Mouse (Mus musculus): ENCODE results near the gene Spata3.

Gene Spata3

DNA sequence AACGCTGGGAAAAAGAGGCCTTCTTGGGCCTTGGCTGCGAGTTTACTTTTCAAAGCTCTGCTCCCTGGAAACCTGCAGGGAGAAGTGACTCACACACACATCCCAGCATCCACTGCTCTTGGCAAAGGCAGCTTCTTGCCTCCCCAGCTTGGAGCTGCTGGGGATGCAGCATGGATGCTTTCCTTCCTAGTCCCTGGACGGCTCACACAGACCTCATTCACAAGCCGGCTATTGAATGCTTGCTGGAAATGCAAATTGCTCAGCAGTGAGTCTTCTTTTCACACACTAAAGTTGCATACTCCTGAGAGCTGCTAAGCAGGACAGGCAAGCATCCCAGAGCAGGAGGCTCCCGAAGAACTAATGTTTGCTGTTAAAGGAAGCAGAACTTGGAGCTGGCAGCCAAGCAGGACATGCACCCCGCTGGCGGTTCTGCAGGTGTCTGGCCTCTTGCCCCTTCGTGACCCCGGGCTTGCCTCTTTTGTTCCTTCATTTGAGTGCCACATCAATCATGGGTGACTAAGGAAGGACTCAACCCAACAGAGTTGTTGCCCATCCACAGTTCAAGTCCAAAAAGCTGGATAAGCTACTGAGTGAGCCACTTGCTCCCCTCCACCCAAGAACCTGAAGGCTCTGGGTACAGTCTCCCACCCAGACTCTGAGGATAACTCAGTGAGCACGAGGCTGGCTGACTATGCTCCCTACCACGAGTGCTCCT, 15.8 kb downstream of the Spata3 start:
- DNase-seq (ENCODE audit: low read depth, low spot score): no peak

DNA sequence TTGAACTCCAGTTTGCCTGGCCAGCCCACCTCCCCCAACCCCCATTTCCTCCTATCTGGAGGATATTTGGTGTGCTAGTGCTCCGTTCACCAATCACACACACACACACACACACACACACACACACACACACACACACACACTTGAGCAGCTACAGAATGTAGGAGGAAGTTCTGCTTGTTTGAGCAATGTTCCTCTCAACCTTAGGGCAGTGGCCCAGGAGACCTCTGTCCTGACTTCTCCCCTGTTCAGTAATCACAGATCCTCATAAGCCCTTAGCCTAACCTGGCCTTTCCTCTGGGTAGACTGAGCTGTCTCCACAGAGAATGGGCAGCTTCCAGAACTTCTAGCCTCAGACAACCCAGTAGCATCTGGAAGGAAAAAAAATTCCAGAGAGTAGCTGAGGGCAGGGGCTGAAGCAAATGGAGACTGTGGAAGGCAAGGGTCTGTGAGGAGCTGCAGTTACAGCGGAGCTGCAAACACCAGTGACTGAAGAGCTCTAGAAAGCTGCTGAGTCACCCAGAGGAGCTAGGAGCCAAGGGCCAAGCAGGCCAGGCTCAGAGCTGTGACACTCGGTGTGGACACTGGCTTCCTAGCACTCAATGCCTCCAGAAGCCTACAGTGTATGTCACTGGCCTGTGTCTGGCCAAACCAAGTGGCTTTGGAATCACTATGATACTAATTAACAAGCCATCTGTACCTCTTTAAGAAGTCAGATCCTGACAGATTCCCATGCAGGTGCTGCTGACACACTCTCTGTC, 21.8 kb downstream of the Spata3 start:
- DNase-seq (ENCODE audit: low read depth, low spot score): no peak

DNA sequence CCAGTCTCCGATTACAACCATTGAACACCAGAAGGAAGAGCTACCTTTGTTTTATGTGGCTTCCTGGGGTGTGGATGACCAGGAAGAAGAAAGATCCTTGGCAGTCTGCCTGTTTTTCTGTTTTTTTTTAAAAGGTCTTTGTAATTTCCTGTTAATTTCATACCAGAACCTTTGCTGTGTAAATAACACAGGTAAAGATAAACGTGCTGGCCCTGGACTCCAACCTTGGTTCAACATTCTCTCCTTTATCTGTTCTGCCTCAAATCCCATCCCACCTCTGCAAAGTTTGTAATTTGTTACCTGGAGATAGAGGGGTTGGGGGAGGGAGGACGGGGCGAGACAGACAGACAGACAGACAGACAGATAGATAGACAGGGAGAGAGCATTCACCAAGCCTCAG, 23.5 kb downstream of the Spata3 start:
- DNase-seq (ENCODE audit: low read depth, low spot score): no peak

DNA sequence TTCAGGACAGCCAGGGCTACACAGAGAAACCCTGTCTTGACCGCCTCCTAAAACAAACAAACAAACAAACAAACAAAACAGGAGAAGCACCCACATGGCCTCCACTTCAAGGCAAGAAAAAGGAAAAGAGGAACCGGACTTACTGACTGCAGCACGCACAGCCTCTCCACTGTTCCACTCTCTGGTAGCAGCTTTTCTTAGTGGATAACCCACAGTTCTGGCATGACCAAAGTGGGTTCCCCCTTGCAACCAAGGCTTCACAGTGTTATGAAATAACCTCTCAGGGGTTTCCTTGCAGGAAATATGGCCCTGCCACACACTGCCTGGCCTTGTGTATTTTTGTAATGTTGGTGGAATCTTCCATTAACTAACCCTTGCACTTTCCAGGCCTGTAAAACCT, 24.2 kb downstream of the Spata3 start:
- DNase-seq (ENCODE audit: low read depth, low spot score): no peak

DNA sequence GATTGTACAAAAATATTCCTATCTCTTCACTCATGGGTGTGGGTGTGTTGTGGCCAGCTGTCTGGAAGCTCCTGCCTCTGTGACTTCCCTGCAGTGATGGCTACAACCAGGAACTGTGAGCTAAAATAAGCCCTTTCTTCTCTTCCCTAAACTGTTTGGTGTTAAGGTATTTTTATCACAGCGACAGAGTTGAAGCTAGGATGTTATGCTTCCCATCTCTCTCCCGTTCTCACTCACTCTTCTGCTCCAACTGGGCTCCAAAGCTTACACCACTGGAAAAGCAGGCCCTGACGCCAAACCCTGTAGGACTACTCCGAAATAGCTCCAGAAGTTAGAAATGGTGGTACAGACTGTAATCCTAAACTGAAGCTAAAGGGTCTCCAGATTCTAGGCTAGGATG, 28.4 kb downstream of the Spata3 start:
- no peak for DNase-seq (ENCODE audit: low read depth, low spot score)

DNA sequence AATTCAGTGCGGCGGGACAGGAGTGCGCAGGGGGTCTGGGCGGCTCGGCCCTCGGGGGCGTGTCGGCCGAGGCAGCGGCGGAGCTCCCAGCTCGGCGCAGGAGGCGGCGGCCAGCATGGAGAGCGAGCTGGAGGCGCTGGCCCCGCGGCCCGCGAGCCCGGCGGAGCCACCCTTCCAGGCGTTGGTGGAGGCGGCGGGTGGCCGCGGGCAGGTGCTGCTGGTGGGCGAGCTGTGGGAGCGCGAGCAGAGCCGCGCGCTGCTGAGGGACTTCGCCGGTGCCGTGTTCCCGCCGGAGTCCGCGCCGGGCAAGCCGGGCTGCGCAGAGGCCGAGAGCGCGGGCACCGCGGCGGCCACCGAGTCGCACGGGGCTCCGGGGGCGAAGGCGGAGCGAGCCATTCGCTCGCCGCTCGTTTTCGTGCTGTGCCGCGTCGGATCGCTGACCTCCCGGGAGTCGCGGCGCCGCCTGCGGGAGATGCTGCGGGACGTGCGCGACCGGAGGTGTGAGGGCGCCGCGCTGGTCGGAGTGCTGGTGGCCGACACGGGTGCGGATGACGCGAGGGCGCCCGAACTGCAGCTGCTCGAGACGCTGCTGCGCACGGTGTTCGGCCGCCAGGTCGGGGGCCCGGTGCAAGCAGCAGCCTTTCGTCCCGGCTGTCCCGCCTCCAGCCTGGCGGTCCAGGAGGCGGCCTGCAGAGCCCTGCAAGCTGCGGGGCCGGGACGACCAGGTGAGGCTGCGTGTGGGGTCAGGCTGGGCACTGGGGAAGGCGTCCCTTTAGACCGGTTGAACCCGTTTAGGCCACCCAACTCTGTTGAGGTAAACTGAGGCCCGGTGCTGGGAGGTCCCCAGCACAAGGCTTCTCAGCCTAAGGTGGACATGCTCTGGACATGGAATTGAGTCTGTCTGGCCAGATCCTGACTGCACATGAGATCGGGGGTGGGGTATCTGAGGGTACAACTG, 29.5 kb downstream of the Spata3 start, which contains the start of gene 2810459M11Rik:
2810459M11Rik (plus strand) TSS at position 16 of the 958 bp plus-strand sequence.
- no peak for DNase-seq (ENCODE audit: low read depth, low spot score)

DNA sequence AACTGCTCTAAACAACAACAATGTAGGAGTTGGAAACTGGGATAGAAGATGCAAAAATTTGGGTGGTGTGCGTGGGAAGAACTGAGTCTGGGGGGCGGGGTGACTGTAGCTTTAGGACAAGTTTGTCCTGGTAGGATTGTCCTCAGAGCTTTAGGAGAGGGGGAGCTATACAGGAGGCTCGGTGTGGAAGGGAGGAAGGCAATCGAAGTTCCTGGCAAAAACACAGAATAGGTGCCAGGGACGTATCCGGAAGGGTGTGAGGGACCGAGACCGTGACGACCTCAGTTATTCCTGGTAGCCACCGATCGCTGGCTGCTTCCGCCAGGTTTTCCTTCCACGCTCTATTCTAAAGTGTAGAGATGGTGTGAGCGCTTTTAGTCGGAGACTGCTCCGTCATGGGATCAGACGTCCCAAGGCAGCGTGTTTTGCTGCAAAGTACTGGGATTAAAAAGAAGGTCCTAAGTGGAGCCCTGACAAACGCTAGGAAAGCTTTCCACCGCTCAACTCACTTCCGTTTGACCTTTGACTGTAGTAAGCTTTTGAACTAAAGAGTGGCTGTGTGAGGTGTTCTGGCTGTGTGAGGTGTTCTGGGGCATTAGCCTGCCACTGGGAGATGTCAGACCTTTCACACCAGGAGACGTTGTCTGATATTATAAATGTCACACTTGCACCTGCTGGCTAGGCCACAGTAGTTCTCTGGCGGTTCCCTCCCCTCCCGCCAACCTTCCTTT, 30.4 kb downstream of the Spata3 start:
- no peak for DNase-seq (ENCODE audit: low read depth, low spot score)

DNA sequence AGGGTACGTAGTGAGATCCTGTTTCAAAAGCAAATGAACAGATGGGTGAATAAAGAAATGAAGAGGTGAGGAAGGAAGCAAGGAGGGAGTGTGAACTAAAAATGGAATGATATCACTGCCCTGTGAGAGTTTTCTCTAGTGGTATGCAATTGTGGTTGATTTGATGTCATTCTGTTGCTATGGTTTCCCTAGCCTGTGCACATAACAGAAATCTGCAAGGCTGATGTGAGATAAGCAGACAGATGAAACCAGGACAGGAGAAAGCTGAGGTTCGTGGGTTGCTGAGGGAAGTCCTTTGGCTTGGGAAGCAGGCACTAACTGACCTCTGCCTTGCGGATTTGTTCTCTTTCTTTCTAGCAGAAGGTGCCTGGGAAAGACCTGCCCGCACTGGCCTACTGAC, 31.6 kb downstream of the Spata3 start:
- no peak for DNase-seq (ENCODE audit: low read depth, low spot score)

DNA sequence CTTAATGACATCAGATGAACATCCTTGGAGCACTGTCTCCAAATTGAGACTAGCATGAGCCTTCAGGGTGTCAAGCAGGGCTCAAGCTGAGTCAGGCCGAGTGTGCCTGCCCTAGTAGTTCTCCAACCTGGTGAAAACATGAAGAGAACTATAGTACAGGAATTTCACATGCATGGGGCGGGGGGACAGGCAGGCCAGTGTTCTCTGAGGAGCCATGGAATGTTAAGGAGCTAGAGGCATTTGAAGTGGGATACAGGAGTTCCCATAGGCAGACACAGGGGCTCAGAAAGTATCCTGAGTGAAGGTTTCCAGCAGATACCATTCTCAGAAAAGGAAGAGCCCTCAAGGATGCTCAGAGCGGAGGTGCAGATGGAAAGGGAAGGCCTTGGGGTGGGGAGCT, 32.1 kb downstream of the Spata3 start:
- no peak for DNase-seq (ENCODE audit: low read depth, low spot score)

DNA sequence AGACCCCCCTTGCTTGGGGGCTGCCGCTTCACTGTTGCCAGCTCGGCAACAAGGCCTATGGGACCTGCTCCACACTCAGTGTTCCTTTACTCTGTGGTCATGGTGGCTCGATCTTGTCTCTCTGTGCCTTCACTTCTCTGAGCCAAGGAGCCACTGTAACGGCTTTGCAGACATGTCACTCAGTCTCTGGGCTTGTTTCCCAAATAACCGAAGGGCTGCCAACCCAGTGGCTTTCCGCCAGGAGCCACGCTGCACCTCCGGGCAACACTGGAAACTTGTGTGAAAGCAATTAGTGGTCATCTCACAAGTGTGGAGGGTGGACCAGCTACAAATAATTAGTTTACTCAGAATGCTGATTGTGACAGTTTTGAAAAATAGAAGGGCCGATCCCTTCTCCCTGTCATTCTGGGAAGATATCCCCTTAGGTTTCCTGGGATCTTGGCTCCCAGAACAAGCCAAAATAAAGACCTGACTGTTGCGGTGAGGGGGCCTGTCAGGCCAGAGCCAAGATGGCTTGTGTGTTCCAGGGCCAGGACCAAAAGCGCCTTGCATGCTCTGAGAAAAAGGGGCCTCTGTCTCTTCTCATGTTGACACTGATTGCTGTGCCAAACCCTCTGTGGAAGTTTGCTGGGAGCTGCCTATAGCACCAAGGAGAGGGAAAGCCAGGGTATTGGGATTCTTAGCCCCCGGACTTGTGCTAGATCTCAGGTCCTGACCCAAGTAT, 36.7 kb downstream of the Spata3 start:
- DNase-seq (ENCODE audit: low read depth, low spot score): no peak

DNA sequence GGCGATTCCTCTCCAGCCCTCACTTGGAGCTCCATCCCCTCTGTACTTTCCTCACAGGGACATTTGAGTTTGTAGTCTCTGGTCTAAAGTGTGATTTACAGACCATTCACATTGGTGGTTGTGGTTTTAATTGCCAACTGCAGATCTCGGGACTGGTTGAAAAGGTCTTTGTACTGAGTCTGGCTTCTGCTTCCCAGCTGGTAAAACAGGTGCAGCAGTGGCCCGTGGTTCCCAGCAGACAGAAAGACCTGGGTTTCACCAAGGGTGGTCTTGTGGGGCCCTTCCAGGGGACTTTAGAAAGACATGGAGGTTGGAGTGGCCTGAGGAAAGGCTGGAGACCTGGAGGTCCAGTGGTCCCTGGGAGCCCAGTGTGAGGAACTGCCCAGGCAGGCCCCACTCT, 38.3 kb downstream of the Spata3 start:
- no peak for DNase-seq (ENCODE audit: low read depth, low spot score)

DNA sequence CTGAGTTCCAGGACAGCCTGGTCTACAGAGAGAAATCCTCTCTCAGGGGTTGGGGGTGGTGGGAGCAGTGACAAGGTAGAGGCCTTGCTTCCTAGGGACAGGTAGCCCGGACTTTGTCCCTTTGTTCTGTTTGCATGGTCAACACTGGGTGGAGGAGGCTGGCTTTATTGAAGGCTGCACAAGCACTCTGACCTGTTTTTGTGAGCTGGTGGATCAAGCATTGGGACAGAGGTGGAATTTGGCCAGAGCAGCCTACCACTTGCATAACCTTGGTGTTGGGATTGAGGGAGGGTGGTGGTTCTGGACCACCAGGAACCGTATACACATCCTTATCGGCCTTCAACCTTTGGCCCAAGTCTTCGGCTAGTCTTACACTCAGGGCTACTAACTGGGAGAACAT, 39.7 kb downstream of the Spata3 start:
- no peak for DNase-seq (ENCODE audit: low read depth, low spot score)

DNA sequence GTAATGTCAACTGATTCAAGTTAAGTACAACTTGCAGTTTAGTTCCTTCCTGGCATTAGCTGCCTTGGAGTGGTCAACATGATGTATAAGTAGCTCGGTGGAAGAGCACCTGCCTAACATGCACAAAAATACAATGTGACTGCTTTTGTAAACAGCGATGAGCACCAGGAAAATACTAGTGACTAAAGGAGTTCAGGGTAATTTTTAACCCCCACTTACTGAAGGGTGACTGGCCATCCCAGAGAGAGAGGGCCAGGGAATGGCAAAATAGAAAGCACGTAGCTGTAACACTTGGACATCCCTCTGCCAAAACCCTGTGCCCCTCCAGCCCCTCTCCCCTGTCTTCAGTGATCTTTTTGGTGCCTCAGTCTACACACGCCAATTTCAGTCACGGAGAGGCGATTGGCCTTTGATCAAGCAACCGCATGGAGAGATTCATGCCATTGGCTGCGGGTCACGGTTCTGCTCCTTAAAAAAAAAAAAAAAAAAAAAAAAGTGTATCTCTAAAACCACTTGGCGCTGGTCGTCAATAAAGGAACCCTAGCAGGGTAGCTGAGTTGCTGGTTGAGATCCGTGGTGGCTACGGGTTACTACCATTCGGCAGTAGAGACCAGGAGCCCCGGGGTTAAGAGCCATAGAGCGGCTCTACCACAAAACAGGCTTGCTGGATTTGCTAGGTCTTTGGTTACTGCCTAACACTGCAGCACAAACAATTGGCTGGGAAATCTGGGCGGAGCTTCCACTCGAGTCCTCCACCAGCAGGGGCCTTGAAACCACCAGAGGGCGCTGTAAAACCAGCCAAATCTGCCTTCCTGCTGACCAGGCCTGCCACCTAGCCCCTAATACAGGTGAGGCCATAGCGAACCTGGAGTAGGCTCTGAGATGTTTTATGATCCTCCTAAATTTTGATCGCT, 42.5 kb downstream of the Spata3 start:
- peak; percentile 93 for DNase-seq (ENCODE audit: low read depth, low spot score)

DNA sequence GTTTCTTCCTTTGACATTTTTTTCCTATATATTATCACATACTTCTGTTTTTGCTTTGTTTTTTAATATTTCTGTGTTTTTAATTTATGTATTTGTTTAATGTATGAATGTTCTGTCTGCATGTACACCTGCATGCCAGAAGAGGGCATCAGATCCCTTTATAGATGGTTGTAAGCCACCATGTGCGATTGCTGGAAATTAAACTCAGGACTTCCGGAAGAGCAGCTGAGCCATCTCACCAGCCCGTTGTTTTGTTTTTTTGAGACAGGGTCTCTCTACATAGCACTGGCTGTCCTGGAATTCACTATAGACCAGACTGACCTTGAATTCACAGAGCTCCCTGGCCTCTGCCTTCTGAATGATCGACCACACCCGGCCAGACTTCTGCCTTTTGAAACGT, 45.9 kb downstream of the Spata3 start:
- no peak for DNase-seq (ENCODE audit: low read depth, low spot score)

DNA sequence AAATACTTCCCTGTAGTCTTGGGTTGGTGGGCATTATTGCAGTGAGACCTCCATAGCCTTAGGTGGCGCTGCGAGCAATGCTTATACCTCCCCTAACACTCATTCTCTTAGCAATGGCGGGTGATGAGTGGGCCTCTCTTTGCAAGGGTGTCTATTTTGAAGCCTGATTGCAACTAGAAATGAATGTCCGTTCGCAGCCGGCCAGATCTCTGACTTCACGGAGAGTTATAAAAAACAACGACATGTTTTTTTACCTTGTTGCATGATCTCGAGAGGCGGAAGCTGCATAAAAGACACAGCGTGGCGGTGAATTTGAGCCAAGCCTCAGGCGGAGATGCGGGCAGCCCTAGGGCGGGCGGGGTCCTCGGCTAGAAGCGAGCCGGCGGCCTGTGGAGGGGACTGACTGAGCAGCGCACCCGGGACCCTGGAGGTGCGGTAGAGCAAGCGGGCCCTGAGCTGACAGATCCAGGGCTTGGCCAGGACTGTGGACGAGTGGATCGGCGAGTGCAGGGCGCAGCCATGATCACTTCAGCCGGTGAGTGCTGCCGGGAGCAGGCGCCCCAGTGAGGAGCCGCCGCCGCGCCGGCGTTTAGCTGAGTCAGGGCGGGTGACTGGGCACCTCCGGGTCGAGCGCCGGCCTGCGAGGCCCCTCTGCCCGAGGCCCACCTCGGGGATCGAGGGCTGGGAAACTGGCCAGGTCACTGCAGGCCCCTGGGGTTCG, 47.8 kb downstream of the Spata3 start, which contains the start of gene Psmd1:
Psmd1 (plus strand) TSS at position 117 of the 721 bp plus-strand sequence.
- DNase-seq (ENCODE audit: low read depth, low spot score): peak; percentile 86

DNA sequence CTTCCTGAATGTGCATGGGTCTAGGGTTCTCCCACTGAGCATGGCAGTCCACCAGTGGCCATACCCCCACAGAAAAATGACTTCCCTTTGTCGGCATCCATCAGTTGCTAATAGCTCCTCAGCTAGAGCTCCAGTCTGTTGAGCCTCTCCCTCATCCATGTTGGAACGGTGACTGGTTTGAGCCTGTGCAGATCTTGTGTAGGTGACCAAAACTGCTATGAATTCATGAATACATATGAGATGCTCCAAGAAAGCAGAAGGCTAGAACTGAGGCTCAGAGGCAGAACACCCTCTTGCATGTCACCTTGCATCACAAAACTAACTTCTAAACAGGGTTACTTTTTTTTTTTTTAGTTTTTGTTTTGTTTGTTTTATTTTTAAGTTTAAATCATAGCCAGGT, 59.9 kb downstream of the Spata3 start:
- no peak for DNase-seq (ENCODE audit: low read depth, low spot score)
